Mouse (Mus musculus): Measurements from ENCODE around the gene Cenpe. TPM values are rescaled to one million over a fixed set of nuclear protein-coding genes. Genes with fewer than 3 reads are reported as not detected.

The Cenpe gene
- total and polyA plus RNA-seq, 3 experiments, result 3.6 to 183 (median 58.3) TPM

DNA sequence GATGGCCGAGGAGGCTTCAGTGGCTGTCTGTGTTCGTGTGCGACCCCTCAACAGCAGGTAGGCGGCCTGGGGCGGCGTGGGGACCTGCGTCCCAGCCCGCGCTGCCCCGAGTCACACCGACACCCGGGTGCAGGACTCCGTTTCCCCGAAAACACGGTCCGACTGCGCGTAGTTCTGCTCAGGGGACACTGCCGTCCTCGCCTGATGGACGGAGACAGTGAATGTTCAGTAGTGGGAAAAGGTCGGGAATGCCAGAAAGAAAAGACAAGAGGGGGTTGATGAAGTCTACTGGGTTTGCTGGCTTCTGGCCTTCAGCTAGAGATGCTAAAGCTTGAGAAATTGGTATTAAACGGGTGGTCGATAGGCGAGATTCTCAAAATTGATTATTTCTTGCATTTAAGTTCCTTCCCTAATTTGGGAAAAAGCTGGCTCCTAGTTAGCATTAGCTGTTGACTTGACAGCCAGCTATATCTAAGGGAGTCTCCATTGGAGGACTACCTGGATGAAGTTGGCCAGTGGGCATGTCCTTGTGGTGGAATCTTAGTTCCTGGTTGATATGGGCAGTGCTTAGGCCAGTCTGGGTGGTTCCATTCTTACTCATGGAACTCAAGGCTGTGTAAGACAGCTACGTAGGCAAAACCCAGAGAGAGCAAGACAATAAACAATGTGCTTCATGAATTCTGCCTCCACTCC is 467 bp downstream of the Cenpe start:
- ATAC-seq (ENCODE audit: extremely low read depth, insufficient number of reproducible peaks, low FRiP score, poor library complexity, severe bottlenecking) (peak; percentile 51), DNase-seq (ENCODE audit: low spot score) (peak; percentile 11)
- H3K4me1 ChIP-seq (ENCODE audit: insufficient read depth, low read depth, low read length), result peaks cover 16% of the 10 kb centered on the region
- peaks cover 32% of the 10 kb centered on the region for H3K36me3 ChIP-seq (replicated peaks)
- TF ChIP-seq GATA1 (IDR thresholded peaks at IDR 0.05; ENCODE audit: borderline replicate concordance, low read length), result no peak
- H3K27me3 ChIP-seq (ENCODE audit: insufficient read depth, low read length), result peaks cover 6% of the 10 kb centered on the region; the same call in 1 of the 2 replicates
- H3K9me3 ChIP-seq (replicated peaks), result no peaks in the 10 kb centered on the region
- peak overlapping the region; percentile 88 for H3K4me3 ChIP-seq (ENCODE audit: low read depth, low read length)

DNA sequence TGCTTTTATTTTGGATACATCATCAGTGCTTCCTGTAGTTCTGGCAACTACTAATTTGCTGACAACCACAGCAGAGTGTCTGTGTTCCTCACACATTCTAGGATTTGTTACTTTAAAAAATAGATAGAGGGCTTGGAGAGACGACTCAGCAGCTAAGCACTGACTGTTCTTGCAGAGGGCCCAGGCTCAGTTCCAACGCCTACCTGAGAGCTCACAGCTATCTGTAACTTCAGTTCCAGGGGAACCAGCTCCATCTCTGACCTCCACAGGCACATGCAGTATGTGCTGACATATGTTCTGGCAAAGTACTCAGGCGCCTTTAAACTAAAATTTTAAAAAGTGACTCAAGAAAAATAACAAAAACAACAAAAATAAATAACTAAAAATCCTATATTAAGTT is 19.7 kb downstream of the Cenpe start:
- H3K4me3 ChIP-seq (ENCODE audit: low read depth, low read length), result no peak overlapping the region
- DNase-seq (ENCODE audit: low spot score), result no peak
- no peaks in the 10 kb centered on the region for H3K9me3 ChIP-seq (replicated peaks)
- peaks cover 73% of the 10 kb centered on the region for H3K36me3 ChIP-seq (replicated peaks)
- no peak for TF ChIP-seq GATA2 (IDR thresholded peaks at IDR 0.05; ENCODE audit: borderline replicate concordance, low read depth, low read length)
- no peaks in the 10 kb centered on the region for H3K27me3 ChIP-seq (ENCODE audit: insufficient read depth, low read length)
- H3K4me1 ChIP-seq (ENCODE audit: insufficient read depth, low read depth, low read length), result no peaks in the 10 kb centered on the region
- ATAC-seq (ENCODE audit: extremely low read depth, insufficient number of reproducible peaks, low FRiP score, poor library complexity, severe bottlenecking), result no peak

DNA sequence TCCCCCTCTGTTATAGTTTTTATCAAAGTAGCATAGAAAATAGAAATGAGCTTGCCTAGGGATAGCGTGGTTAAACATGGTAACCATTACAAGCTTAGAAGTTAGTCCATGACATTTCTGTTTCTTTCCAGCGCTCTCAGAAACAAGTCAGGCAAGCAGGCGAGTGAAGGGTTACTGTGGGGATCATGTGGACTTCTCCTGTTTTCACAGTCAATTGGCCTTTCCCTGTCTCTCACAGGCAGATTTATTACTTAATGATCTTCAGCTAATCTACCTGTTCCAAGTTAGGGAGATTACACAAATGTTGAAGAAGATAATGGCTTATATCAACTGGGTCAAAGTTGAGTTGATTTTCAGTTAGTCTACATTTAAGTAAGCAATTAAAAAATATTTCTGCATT is 20.1 kb downstream of the Cenpe start:
- peaks cover 77% of the 10 kb centered on the region for H3K36me3 ChIP-seq (replicated peaks)
- no peak overlapping the region for H3K4me3 ChIP-seq (ENCODE audit: low read depth, low read length)
- no peaks in the 10 kb centered on the region for H3K9me3 ChIP-seq (replicated peaks)
- H3K4me1 ChIP-seq (ENCODE audit: insufficient read depth, low read depth, low read length), result no peaks in the 10 kb centered on the region
- no peaks in the 10 kb centered on the region for H3K27me3 ChIP-seq (ENCODE audit: insufficient read depth, low read length)
- TF ChIP-seq GATA1 (IDR thresholded peaks at IDR 0.05; ENCODE audit: borderline replicate concordance, low read length), result no peak
- no peak for TF ChIP-seq POLR2AphosphoS5 (IDR thresholded peaks at IDR 0.05; ENCODE audit: insufficient replicate concordance, low read depth, low read length)
- TF ChIP-seq CTCF (IDR thresholded peaks at IDR 0.05; ENCODE audit: low read depth, low read length), result no peak
- TF ChIP-seq TAL1 (conservative IDR thresholded peaks at IDR 0.05; ENCODE audit: low read depth, low read length), result no peak
- TF ChIP-seq GATA2 (IDR thresholded peaks at IDR 0.05; ENCODE audit: borderline replicate concordance, low read depth, low read length), result no peak
- no peak for DNase-seq (ENCODE audit: low spot score)
- ATAC-seq (ENCODE audit: extremely low read depth, insufficient number of reproducible peaks, low FRiP score, poor library complexity, severe bottlenecking), result no peak

DNA sequence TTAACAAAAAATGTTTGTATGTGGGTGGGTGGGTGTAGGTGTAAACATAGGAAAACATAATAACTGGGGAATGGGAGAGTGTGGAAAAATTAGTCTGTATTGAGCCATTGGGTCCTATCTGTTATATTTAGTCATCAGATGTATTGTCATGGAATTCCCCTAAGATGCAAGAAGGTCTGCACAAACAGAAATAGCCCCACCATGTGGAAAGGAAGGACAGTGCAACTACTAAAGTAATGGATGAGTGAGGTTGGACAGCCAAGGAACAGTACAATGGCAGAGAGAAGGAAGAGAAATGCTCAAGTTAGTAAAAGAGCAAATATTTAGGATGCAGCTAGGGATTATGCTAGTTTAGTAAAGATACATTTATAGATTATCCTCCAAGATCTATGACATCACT is 33.4 kb downstream of the Cenpe start:
- no peak for DNase-seq (ENCODE audit: low spot score)
- Histone ChIP-seq H3K9me3 (replicated peaks) (no peaks in the 10 kb centered on the region), H3K4me1 (ENCODE audit: insufficient read depth, low read depth, low read length) (no peaks in the 10 kb centered on the region), H3K36me3 (replicated peaks) (peaks cover 96% of the 10 kb centered on the region), H3K27me3 (ENCODE audit: insufficient read depth, low read length) (no peaks in the 10 kb centered on the region), H3K4me3 (ENCODE audit: low read depth, low read length) (no peak overlapping the region)
- ATAC-seq (ENCODE audit: extremely low read depth, insufficient number of reproducible peaks, low FRiP score, poor library complexity, severe bottlenecking), result no peak
- TF ChIP-seq POLR2AphosphoS5 (IDR thresholded peaks at IDR 0.05; ENCODE audit: insufficient replicate concordance, low read depth, low read length), result no peak
- TF ChIP-seq TAL1 (conservative IDR thresholded peaks at IDR 0.05; ENCODE audit: low read depth, low read length), result no peak
- no peak for TF ChIP-seq GATA1 (IDR thresholded peaks at IDR 0.05; ENCODE audit: borderline replicate concordance, low read length)
- TF ChIP-seq CTCF (IDR thresholded peaks at IDR 0.05; ENCODE audit: low read depth, low read length), result no peak
- TF ChIP-seq GATA2 (IDR thresholded peaks at IDR 0.05; ENCODE audit: borderline replicate concordance, low read depth, low read length), result no peak

DNA sequence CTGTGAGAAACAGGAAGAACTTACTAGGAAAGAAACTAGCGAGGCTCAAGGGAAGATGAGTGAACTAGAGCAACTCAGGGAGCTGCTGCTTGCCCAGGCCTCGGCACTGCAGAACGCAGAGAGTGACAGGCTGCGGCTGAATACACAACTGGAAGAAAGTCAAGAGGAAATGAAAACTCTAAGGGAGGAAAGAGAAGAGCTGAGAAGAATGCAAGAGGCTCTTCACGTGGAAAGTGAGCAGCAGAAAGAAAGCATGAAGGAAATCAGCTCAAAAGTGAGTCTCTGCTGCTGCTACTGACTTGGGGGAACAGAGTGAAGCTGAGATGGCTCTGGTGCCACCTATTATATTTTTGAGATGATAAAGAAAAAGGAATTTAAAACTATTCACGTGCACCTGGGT is 34.5 kb downstream of the Cenpe start:
- TF ChIP-seq GATA1 (IDR thresholded peaks at IDR 0.05; ENCODE audit: borderline replicate concordance, low read length) (no peak), TAL1 (conservative IDR thresholded peaks at IDR 0.05; ENCODE audit: low read depth, low read length) (no peak), GATA2 (IDR thresholded peaks at IDR 0.05; ENCODE audit: borderline replicate concordance, low read depth, low read length) (no peak), POLR2AphosphoS5 (IDR thresholded peaks at IDR 0.05; ENCODE audit: insufficient replicate concordance, low read depth, low read length) (no peak), CTCF (IDR thresholded peaks at IDR 0.05; ENCODE audit: low read depth, low read length) (no peak)
- H3K9me3 ChIP-seq (replicated peaks), result no peaks in the 10 kb centered on the region
- no peaks in the 10 kb centered on the region for H3K27me3 ChIP-seq (ENCODE audit: insufficient read depth, low read length)
- ATAC-seq (ENCODE audit: extremely low read depth, insufficient number of reproducible peaks, low FRiP score, poor library complexity, severe bottlenecking) (no peak), DNase-seq (ENCODE audit: low spot score) (no peak)
- peaks cover 97% of the 10 kb centered on the region for H3K36me3 ChIP-seq (replicated peaks)
- H3K4me3 ChIP-seq (ENCODE audit: low read depth, low read length), result no peak overlapping the region
- H3K4me1 ChIP-seq (ENCODE audit: insufficient read depth, low read depth, low read length), result no peaks in the 10 kb centered on the region

DNA sequence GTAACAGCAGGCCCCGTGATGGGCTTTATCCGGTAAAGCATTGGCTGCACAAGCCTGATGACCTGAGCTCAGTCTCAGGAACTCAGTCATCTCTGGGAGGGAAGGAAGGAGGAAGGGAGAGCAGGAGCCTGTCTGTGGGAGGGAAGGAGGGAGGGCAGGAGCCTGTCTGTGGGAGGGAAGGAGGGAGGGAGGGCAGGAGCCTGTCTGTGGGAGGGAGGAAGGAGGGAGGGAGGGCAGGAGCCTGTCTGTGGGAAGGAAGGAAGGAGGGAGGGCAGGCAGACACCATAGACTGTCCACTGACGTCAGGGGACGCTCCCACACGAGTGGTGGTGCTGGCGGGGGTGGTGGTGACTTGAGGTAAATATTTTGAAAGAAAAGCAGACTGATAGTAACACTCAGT is 36.8 kb downstream of the Cenpe start:
- no peak for DNase-seq (ENCODE audit: low spot score)
- no peaks in the 10 kb centered on the region for H3K9me3 ChIP-seq (replicated peaks)
- H3K4me1 ChIP-seq (ENCODE audit: insufficient read depth, low read depth, low read length), result no peaks in the 10 kb centered on the region
- H3K36me3 ChIP-seq (replicated peaks), result peaks cover 86% of the 10 kb centered on the region
- no peaks in the 10 kb centered on the region for H3K27me3 ChIP-seq (ENCODE audit: insufficient read depth, low read length)
- no peak for TF ChIP-seq POLR2AphosphoS5 (IDR thresholded peaks at IDR 0.05; ENCODE audit: insufficient replicate concordance, low read depth, low read length)
- no peak for TF ChIP-seq GATA1 (IDR thresholded peaks at IDR 0.05; ENCODE audit: borderline replicate concordance, low read length)
- no peak for TF ChIP-seq GATA2 (IDR thresholded peaks at IDR 0.05; ENCODE audit: borderline replicate concordance, low read depth, low read length)
- ATAC-seq (ENCODE audit: extremely low read depth, insufficient number of reproducible peaks, low FRiP score, poor library complexity, severe bottlenecking), result no peak; the same call in 1 of the 2 replicates
- H3K4me3 ChIP-seq (ENCODE audit: low read depth, low read length), result no peak overlapping the region

DNA sequence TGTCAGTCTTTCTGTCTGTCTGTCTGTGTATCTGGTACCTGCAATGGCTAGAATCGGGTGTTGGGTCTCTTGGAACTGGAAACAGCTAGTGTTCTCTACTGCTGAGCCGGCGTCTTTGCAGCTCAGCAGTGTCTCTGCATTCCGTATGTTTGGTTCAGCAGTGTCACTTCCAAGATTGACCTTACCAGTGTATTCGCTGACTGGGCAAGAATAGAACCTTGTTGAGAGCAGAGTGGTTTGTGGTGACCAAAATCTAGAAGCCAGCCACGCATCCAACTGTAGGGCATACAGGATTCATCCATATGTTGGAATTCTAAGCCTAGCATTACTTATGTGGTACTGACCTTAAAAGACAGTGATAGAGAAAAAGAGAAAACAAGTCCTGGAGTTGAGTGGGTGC is 39.5 kb downstream of the Cenpe start:
- ATAC-seq (ENCODE audit: extremely low read depth, insufficient number of reproducible peaks, low FRiP score, poor library complexity, severe bottlenecking) (no peak), DNase-seq (ENCODE audit: low spot score) (no peak)
- Histone ChIP-seq H3K36me3 (replicated peaks) (peaks cover 80% of the 10 kb centered on the region), H3K27me3 (ENCODE audit: insufficient read depth, low read length) (no peaks in the 10 kb centered on the region), H3K9me3 (replicated peaks) (no peaks in the 10 kb centered on the region), H3K4me3 (ENCODE audit: low read depth, low read length) (no peak overlapping the region), H3K4me1 (ENCODE audit: insufficient read depth, low read depth, low read length) (no peaks in the 10 kb centered on the region)
- TF ChIP-seq CTCF (IDR thresholded peaks at IDR 0.05; ENCODE audit: low read depth, low read length), result no peak
- no peak for TF ChIP-seq GATA2 (IDR thresholded peaks at IDR 0.05; ENCODE audit: borderline replicate concordance, low read depth, low read length)
- TF ChIP-seq TAL1 (conservative IDR thresholded peaks at IDR 0.05; ENCODE audit: low read depth, low read length), result no peak
- TF ChIP-seq POLR2AphosphoS5 (IDR thresholded peaks at IDR 0.05; ENCODE audit: insufficient replicate concordance, low read depth, low read length), result no peak
- TF ChIP-seq GATA1 (IDR thresholded peaks at IDR 0.05; ENCODE audit: borderline replicate concordance, low read length), result no peak

All from G1E (cell line).